Mouse (Mus musculus) MEL (cell line): Measurements from ENCODE around the gene Gm14124.
"Not testable (repeated sequence)": the region's sequence is repeated elsewhere in the genome, so short reads cannot be mapped to it uniquely, and the experiment has no call there.

Source experiments
- MAFK ChIP-seq: IDR thresholded peaks from 2 replicates; pipeline ENCODE4 v1.6.1; 2011; ENCODE audit warnings: low read depth, mild to moderate bottlenecking, low read length, improper control_type of control experiment, borderline replicate concordance
- POLR2A ChIP-seq, 2 experiments: IDR thresholded peaks; 2 replicates each; pipeline ENCODE4 v1.6.1; 2011 to 2012; ENCODE audit warnings: low read length in 2 of 2, mild to moderate bottlenecking in 2 of 2, control low read depth in 1 of 2, improper control_type of control experiment in 1 of 2, low read depth in 1 of 2, moderate library complexity in 1 of 2; ENCODE audit not compliant: control insufficient read depth in 1 of 2, insufficient read depth in 1 of 2, poor library complexity in 1 of 2
- RAD21 ChIP-seq: IDR thresholded peaks from 2 replicates; pipeline ENCODE4 v1.6.1; 2011; ENCODE audit warnings: mild to moderate bottlenecking, low read depth, low read length, improper control_type of control experiment
- SIN3A ChIP-seq: IDR thresholded peaks from 2 replicates; pipeline ENCODE4 v1.6.1; 2012; ENCODE audit warnings: low read length, improper control_type of control experiment, inconsistent platforms

GRCm38 (mm10) chr2:150223263-150223662 is 34.1 kb upstream of the Gm14124 start:
- not testable (repeated sequence) for TF ChIP-seq MAFK; RAD21; SIN3A; POLR2A (IDR thresholded peaks at IDR 0.05; ENCODE audit: control insufficient read depth in 1 of 2, insufficient read depth in 1 of 2, low read depth in 1 of 2, low read length in 2 of 2, poor library complexity in 1 of 2)
